Mouse (Mus musculus): Measurements from ENCODE around the gene Vmn1r44. TPM values are rescaled to one million over a fixed set of nuclear protein-coding genes. Genes with fewer than 3 reads are reported as not detected.
"Not testable (repeated sequence)": the region's sequence is repeated elsewhere in the genome, so short reads cannot be mapped to it uniquely, and the experiment has no call there.

The Vmn1r44 gene
- polyA plus RNA-seq (2015; fragmentation: Nextera tagmentation; extraction: Ambion mirVana): not detected in 2 replicates

- no peak within 1 kb of the TSS for H3K4me2 ChIP-seq (ENCODE audit: low read depth, low read length)
These were observed at the start of gene Vmn1r44 for GRCm38 (mm10) chr6:89883360-89883759. Vmn1r44 (plus strand) TSS chr6:89883660.

GRCm38 (mm10) chr6:89857552-89857951, 25.9 kb upstream of the Vmn1r44 start:
- no peak for ATAC-seq
- Histone ChIP-seq H3K36me3 (ENCODE audit: control insufficient read depth, insufficient read depth, low read length) (no peaks in the 10 kb centered on the region), H3K4me1 (ENCODE audit: control insufficient read depth, insufficient read depth, low read length) (no peaks in the 10 kb centered on the region), H3K9ac (ENCODE audit: low read depth, low read length) (no peak overlapping the region), H3K4me3 (ENCODE audit: low read length) (no peak overlapping the region), H3K27ac (ENCODE audit: low read length) (no peak overlapping the region), H3K9me3 (ENCODE audit: control insufficient read depth, low read length) (0 out of 2 replicates have a peak, but pooled peaks cover 3% of the 10 kb centered on the region), H3K27me3 (replicated peaks; ENCODE audit: control insufficient read depth, insufficient read depth, low read length) (no peaks in the 10 kb centered on the region), H3K4me2 (ENCODE audit: low read depth, low read length) (no peak overlapping the region)
- WGBS: 82% methylated on average over 3 of the region's 3 CpGs

More at GRCm38 (mm10) chr6:89883360-89883759, at the start of gene Vmn1r44:
- Histone ChIP-seq H3K4me3 (ENCODE audit: low read length) (no peak within 1 kb of the TSS), H3K36me3 (ENCODE audit: control insufficient read depth, insufficient read depth, low read length) (no peaks in the 10 kb centered on the region), H3K4me1 (ENCODE audit: control insufficient read depth, insufficient read depth, low read length) (no peaks in the 10 kb centered on the region), H3K9me3 (ENCODE audit: control insufficient read depth, low read length) (no peaks in the 10 kb centered on the region), H3K27ac (ENCODE audit: low read length) (no peak within 1 kb of the TSS), H3K27me3 (replicated peaks; ENCODE audit: control insufficient read depth, insufficient read depth, low read length) (no peaks in the 10 kb centered on the region), H3K9ac (ENCODE audit: low read depth, low read length) (no peak within 1 kb of the TSS)
- ATAC-seq: no peak
- WGBS: 81% methylated on average over 1 of the region's 1 CpGs

- no peak for ATAC-seq
- Histone ChIP-seq H3K27ac (ENCODE audit: low read length) (no peak overlapping the region), H3K36me3 (ENCODE audit: control insufficient read depth, insufficient read depth, low read length) (no peaks in the 10 kb centered on the region), H3K9ac (ENCODE audit: low read depth, low read length) (no peak overlapping the region), H3K4me1 (ENCODE audit: control insufficient read depth, insufficient read depth, low read length) (no peaks in the 10 kb centered on the region), H3K4me2 (ENCODE audit: low read depth, low read length) (no peak overlapping the region), H3K27me3 (replicated peaks; ENCODE audit: control insufficient read depth, insufficient read depth, low read length) (no peaks in the 10 kb centered on the region), H3K4me3 (ENCODE audit: low read length) (no peak overlapping the region), H3K9me3 (ENCODE audit: control insufficient read depth, low read length) (0 out of 2 replicates have a peak, but pooled peaks cover 3% of the 10 kb centered on the region)
- 84% methylated on average over 2 of the region's 2 CpGs for WGBS
These were observed 23.6 kb upstream of the Vmn1r44 start for GRCm38 (mm10) chr6:89859839-89860238.

- Histone ChIP-seq H3K36me3 (ENCODE audit: control insufficient read depth, insufficient read depth, low read length) (no peaks in the 10 kb centered on the region), H3K27me3 (replicated peaks; ENCODE audit: control insufficient read depth, insufficient read depth, low read length) (no peaks in the 10 kb centered on the region), H3K4me2 (ENCODE audit: low read depth, low read length) (no peak overlapping the region), H3K9me3 (ENCODE audit: control insufficient read depth, low read length) (0 out of 2 replicates have a peak, but pooled peaks cover 3% of the 10 kb centered on the region), H3K4me1 (ENCODE audit: control insufficient read depth, insufficient read depth, low read length) (no peaks in the 10 kb centered on the region), H3K27ac (ENCODE audit: low read length) (no peak overlapping the region), H3K9ac (ENCODE audit: low read depth, low read length) (no peak overlapping the region), H3K4me3 (ENCODE audit: low read length) (no peak overlapping the region)
- no peak for ATAC-seq
- WGBS: 71% methylated on average over 4 of the region's 4 CpGs
These were observed 19.7 kb upstream of the Vmn1r44 start for GRCm38 (mm10) chr6:89863792-89864191.

GRCm38 (mm10) chr6:89867276-89867675, 16.2 kb upstream of the Vmn1r44 start:
- Histone ChIP-seq H3K9ac (ENCODE audit: low read depth, low read length) (no peak overlapping the region), H3K9me3 (ENCODE audit: control insufficient read depth, low read length) (0 out of 2 replicates have a peak, but pooled peaks cover under 1% of the 10 kb centered on the region), H3K4me2 (ENCODE audit: low read depth, low read length) (no peak overlapping the region), H3K4me1 (ENCODE audit: control insufficient read depth, insufficient read depth, low read length) (no peaks in the 10 kb centered on the region), H3K27me3 (replicated peaks; ENCODE audit: control insufficient read depth, insufficient read depth, low read length) (no peaks in the 10 kb centered on the region), H3K4me3 (ENCODE audit: low read length) (no peak overlapping the region), H3K27ac (ENCODE audit: low read length) (no peak overlapping the region), H3K36me3 (ENCODE audit: control insufficient read depth, insufficient read depth, low read length) (no peaks in the 10 kb centered on the region)
- 91% methylated on average over 2 of the region's 2 CpGs for WGBS
- no peak for ATAC-seq

GRCm38 (mm10) chr6:89867976-89868375, 15.5 kb upstream of the Vmn1r44 start:
- Histone ChIP-seq H3K4me3 (ENCODE audit: low read length) (no peak overlapping the region), H3K4me2 (ENCODE audit: low read depth, low read length) (no peak overlapping the region), H3K36me3 (ENCODE audit: control insufficient read depth, insufficient read depth, low read length) (no peaks in the 10 kb centered on the region), H3K27ac (ENCODE audit: low read length) (no peak overlapping the region), H3K4me1 (ENCODE audit: control insufficient read depth, insufficient read depth, low read length) (no peaks in the 10 kb centered on the region), H3K27me3 (replicated peaks; ENCODE audit: control insufficient read depth, insufficient read depth, low read length) (no peaks in the 10 kb centered on the region), H3K9ac (ENCODE audit: low read depth, low read length) (no peak overlapping the region), H3K9me3 (ENCODE audit: control insufficient read depth, low read length) (no peaks in the 10 kb centered on the region)
- 94% methylated on average over 2 of the region's 2 CpGs for WGBS
- ATAC-seq: no peak

GRCm38 (mm10) chr6:89876313-89876712, 7.1 kb upstream of the Vmn1r44 start, which contains the start of the genes Vmn1r42 and Vmn1r43:
Vmn1r42 (minus strand) TSS chr6:89876413.
Vmn1r43 (minus strand) TSS chr6:89876413.
- not testable (repeated sequence) for H3K9ac ChIP-seq (ENCODE audit: low read depth, low read length); H3K27me3 ChIP-seq (replicated peaks; ENCODE audit: control insufficient read depth, insufficient read depth, low read length); H3K9me3 ChIP-seq (ENCODE audit: control insufficient read depth, low read length); H3K27ac ChIP-seq (ENCODE audit: low read length); ATAC-seq; H3K4me1 ChIP-seq (ENCODE audit: control insufficient read depth, insufficient read depth, low read length); H3K4me3 ChIP-seq (ENCODE audit: low read length); H3K4me2 ChIP-seq (ENCODE audit: low read depth, low read length); H3K36me3 ChIP-seq (ENCODE audit: control insufficient read depth, insufficient read depth, low read length)
- 84% methylated on average over 3 of the region's 3 CpGs for whole genome bisulfite sequencing

- no peaks in the 10 kb centered on the region for H3K4me1 ChIP-seq (ENCODE audit: control insufficient read depth, insufficient read depth, low read length)
- H3K27me3 ChIP-seq (replicated peaks; ENCODE audit: control insufficient read depth, insufficient read depth, low read length): no peaks in the 10 kb centered on the region
- H3K9ac ChIP-seq (ENCODE audit: low read depth, low read length): no peak overlapping the region
- H3K4me2 ChIP-seq (ENCODE audit: low read depth, low read length): no peak overlapping the region
- H3K27ac ChIP-seq (ENCODE audit: low read length): no peak overlapping the region
- no peak overlapping the region for H3K4me3 ChIP-seq (ENCODE audit: low read length)
- no peaks in the 10 kb centered on the region for H3K36me3 ChIP-seq (ENCODE audit: control insufficient read depth, insufficient read depth, low read length)
- WGBS: 83% methylated on average over 2 of the region's 2 CpGs
- H3K9me3 ChIP-seq (ENCODE audit: control insufficient read depth, low read length): no peaks in the 10 kb centered on the region
- no peak for ATAC-seq
These were observed 6.5 kb upstream of the Vmn1r44 start for GRCm38 (mm10) chr6:89876963-89877362.

- no peak overlapping the region for H3K27ac ChIP-seq (ENCODE audit: low read length)
- H3K4me3 ChIP-seq (ENCODE audit: low read length): no peak overlapping the region
- no peaks in the 10 kb centered on the region for H3K27me3 ChIP-seq (replicated peaks; ENCODE audit: control insufficient read depth, insufficient read depth, low read length)
- H3K9ac ChIP-seq (ENCODE audit: low read depth, low read length): no peak overlapping the region
- H3K36me3 ChIP-seq (ENCODE audit: control insufficient read depth, insufficient read depth, low read length): no peaks in the 10 kb centered on the region
- no peaks in the 10 kb centered on the region for H3K4me1 ChIP-seq (ENCODE audit: control insufficient read depth, insufficient read depth, low read length)
- ATAC-seq: no peak
- no peaks in the 10 kb centered on the region for H3K9me3 ChIP-seq (ENCODE audit: control insufficient read depth, low read length)
- no peak overlapping the region for H3K4me2 ChIP-seq (ENCODE audit: low read depth, low read length)
These were observed 2.6 kb upstream of the Vmn1r44 start for GRCm38 (mm10) chr6:89880867-89881266.

- no peak overlapping the region for H3K27ac ChIP-seq (ENCODE audit: low read length)
- no peak for ATAC-seq
- H3K36me3 ChIP-seq (ENCODE audit: control insufficient read depth, insufficient read depth, low read length): no peaks in the 10 kb centered on the region
- H3K9me3 ChIP-seq (ENCODE audit: control insufficient read depth, low read length): no peaks in the 10 kb centered on the region
- no peaks in the 10 kb centered on the region for H3K27me3 ChIP-seq (replicated peaks; ENCODE audit: control insufficient read depth, insufficient read depth, low read length)
- H3K4me2 ChIP-seq (ENCODE audit: low read depth, low read length): no peak overlapping the region
- 53% methylated on average over 2 of the region's 2 CpGs for WGBS
- no peak overlapping the region for H3K4me3 ChIP-seq (ENCODE audit: low read length)
- H3K9ac ChIP-seq (ENCODE audit: low read depth, low read length): no peak overlapping the region
- H3K4me1 ChIP-seq (ENCODE audit: control insufficient read depth, insufficient read depth, low read length): no peaks in the 10 kb centered on the region
These were observed 352 bp downstream of the Vmn1r44 start for GRCm38 (mm10) chr6:89883812-89884211.
